Mouse (Mus musculus) liver, embryonic 15.5 days (tissue): ENCODE results near the gene Gm45799. TPM values are rescaled to one million over a fixed set of nuclear protein-coding genes. Genes with fewer than 3 reads are reported as not detected.

Experiments used
- ATAC-seq: fragments of 200-750 bp; cut with Nextera tagmentation; 2 replicates; pipeline ENCODE4 v1.8.0; 2017; ENCODE audit warnings: moderate number of reproducible peaks, mild to moderate bottlenecking, moderate library complexity; ENCODE audit not compliant: insufficient read depth
- H3K27ac ChIP-seq: fragments of 300-500 bp; sonication (generic); replicated peaks from 2 replicates; pipeline ENCODE4 v1.5.1; 2015; ENCODE audit warnings: mild to moderate bottlenecking, inconsistent platforms
- H3K27me3 ChIP-seq: fragments of 300-500 bp; sonication (generic); 2 replicates; pipeline ENCODE4 v1.6.1; 2015; ENCODE audit warnings: mild to moderate bottlenecking, inconsistent platforms
- H3K36me3 ChIP-seq: fragments of 300-500 bp; sonication (generic); replicated peaks from 2 replicates; pipeline ENCODE4 v1.6.1; 2015; ENCODE audit warnings: moderate library complexity, mild to moderate bottlenecking, inconsistent platforms
- H3K4me1 ChIP-seq: fragments of 300-500 bp; sonication (generic); replicated peaks from 2 replicates; pipeline ENCODE4 v1.6.1; 2015; ENCODE audit warnings: inconsistent platforms
- H3K4me2 ChIP-seq: fragments of 300-500 bp; sonication (generic); 2 replicates; pipeline ENCODE4 v1.6.1; 2015; ENCODE audit warnings: moderate library complexity, mild to moderate bottlenecking, inconsistent platforms
- H3K4me3 ChIP-seq: fragments of 300-500 bp; sonication (generic); replicated peaks from 2 replicates; pipeline ENCODE4 v1.5.1; 2015; ENCODE audit warnings: mild to moderate bottlenecking, inconsistent platforms
- H3K9ac ChIP-seq: fragments of 300-500 bp; sonication (generic); 2 replicates; pipeline ENCODE4 v1.6.1; 2015; ENCODE audit warnings: moderate library complexity, mild to moderate bottlenecking, inconsistent platforms
- H3K9me3 ChIP-seq: fragments of 300-500 bp; sonication (generic); replicated peaks from 2 replicates; pipeline ENCODE4 v1.6.1; 2016; ENCODE audit warnings: inconsistent platforms
- WGBS: fragments of 180-500 bp; shearing (Covaris S2); methylation state at CpG from one replicate; pipeline ENCODE4 v1.1.7; 2015; ENCODE audit warnings: mixed read lengths; ENCODE audit not compliant: insufficient replicate concordance; 5-methylcytosine and 5-hydroxymethylcytosine counted together
- polyA plus RNA-seq: library from polyadenylated mRNA; unstranded; fragments of >200 nt; fragmentation: Nextera tagmentation; extraction: Ambion mirVana; gene quantifications from 2 replicates; pipeline ENCODE4 v1.2.1, GENCODE M21; 2015

Gm45799 gene
- polyA plus RNA-seq, 1 experiment from 2014 or later, result 14.4 TPM

- peaks cover 20% of the 10 kb centered on the region for H3K36me3 ChIP-seq
- H3K27me3 ChIP-seq, result no peaks in the 10 kb centered on the region
- 46% methylated on average over 3 of the region's 3 CpGs for WGBS
- no peak for ATAC-seq
- peaks cover 30% of the 10 kb centered on the region for H3K4me1 ChIP-seq
- no peaks in the 10 kb centered on the region for H3K9me3 ChIP-seq
- peak overlapping the region; percentile 96 for H3K4me2 ChIP-seq
- no peak overlapping the region for H3K9ac ChIP-seq
- H3K4me3 ChIP-seq, result no peak overlapping the region
- H3K27ac ChIP-seq, result 0 out of 2 replicates have a peak overlapping the region, but pooled peaks have one; percentile 80
These were observed 1.6 kb downstream of the Gm45799 start for GRCm38 (mm10) chr7:105641936-105642335.

DNA sequence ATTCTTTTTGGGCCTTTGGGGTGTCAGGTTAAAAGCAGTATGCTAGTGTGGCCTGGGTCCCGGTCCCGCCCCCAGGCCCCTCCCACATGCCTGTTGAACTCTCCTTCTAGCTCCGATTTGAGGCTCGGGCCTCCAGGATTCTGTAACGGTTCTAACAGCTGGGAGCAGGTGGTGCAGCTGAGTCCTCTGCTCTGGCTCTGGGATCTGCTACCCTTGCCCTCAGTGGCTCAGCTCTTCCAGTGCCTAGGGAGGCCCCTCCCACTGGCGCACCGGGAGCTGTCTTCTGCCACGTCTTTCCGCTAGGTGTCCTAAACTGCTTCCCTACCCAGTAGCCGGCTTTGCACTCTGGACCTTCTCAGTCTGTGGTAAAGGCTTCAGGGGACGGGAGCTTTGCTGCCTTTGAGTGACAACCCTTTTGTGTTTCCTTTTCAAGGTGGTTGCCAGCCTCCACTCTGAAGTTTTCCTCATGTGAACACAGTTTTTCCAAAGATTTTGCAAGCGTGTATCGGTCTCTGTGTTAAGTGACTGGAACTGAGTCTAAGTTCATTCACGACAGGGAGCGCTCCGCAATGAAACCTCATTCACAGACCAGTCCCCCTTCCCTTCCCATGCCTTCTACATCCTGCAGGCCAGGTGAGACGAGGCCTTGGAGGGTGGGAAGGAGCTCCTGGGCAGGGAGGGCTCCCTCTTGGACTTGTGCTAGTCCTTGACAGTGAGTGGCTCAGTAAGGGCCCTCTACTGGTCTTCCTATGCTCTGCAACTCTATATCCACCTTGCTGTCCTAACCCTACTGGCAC, 10.5 kb downstream of the Gm45799 start, which contains the start of gene Dnhd1:
Gene Dnhd1, plus strand, starts transcription at position 189 of the 797 bp plus-strand sequence.
- H3K9me3 ChIP-seq, result no peaks in the 10 kb centered on the region
- peak within 1 kb of the TSS; percentile 41 for H3K9ac ChIP-seq
- ATAC-seq, result peak; percentile 92
- H3K27ac ChIP-seq, result peak within 1 kb of the TSS; percentile 45; the same call in 1 of the 2 replicates
- peak within 1 kb of the TSS; percentile 48 for H3K4me3 ChIP-seq
- 3% methylated on average over 17 of the region's 17 CpGs for WGBS
- H3K4me1 ChIP-seq, result peaks cover 15% of the 10 kb centered on the region
- H3K4me2 ChIP-seq, result peak within 1 kb of the TSS; percentile 72
- H3K27me3 ChIP-seq, result no peaks in the 10 kb centered on the region
- H3K36me3 ChIP-seq, result 0 out of 2 replicates have a peak, but pooled peaks cover 8% of the 10 kb centered on the region

- no peak for ATAC-seq
- WGBS, result 29% methylated on average over 13 of the region's 13 CpGs
- H3K4me3 ChIP-seq, result no peak overlapping the region
- no peak overlapping the region for H3K4me2 ChIP-seq
- H3K27ac ChIP-seq, result no peak overlapping the region
- no peak overlapping the region for H3K9ac ChIP-seq
- no peaks in the 10 kb centered on the region for H3K4me1 ChIP-seq
- H3K36me3 ChIP-seq, result no peaks in the 10 kb centered on the region
- no peaks in the 10 kb centered on the region for H3K9me3 ChIP-seq
- H3K27me3 ChIP-seq, result no peaks in the 10 kb centered on the region
These were observed 45.3 kb downstream of the Gm45799 start for GRCm38 (mm10) chr7:105685541-105686197.

- Histone ChIP-seq H3K4me1 (no peaks in the 10 kb centered on the region), H3K27me3 (no peaks in the 10 kb centered on the region), H3K36me3 (no peaks in the 10 kb centered on the region), H3K4me3 (no peak overlapping the region), H3K4me2 (no peak overlapping the region), H3K9me3 (no peaks in the 10 kb centered on the region), H3K27ac (no peak overlapping the region), H3K9ac (no peak overlapping the region)
- no peak for ATAC-seq
- WGBS, result 23% methylated on average over 1 of the region's 1 CpGs
These were observed 50.5 kb downstream of the Gm45799 start for GRCm38 (mm10) chr7:105690875-105691274.

DNA sequence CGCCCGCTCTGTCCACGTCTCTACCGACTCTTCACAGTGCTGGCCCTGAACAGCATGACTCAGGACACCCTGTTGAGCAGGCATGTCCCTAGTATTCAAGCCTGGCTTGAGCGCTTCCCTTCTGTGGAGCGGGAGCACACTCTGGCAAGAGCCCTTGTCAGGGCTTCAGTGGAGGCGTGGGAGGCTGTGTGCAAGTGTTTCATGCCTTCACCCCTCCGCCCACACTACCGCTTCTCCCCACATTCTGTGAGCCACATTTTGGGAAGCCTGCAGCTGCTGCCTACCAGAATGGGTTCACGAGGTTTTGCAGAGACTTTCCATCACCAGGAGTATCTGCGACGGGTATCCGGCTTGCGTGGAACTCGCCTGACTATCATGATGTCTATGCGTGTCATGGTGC, 62.8 kb downstream of the Gm45799 start:
- WGBS, result 75% methylated on average over 16 of the region's 16 CpGs
- Histone ChIP-seq H3K9me3 (no peaks in the 10 kb centered on the region), H3K36me3 (no peaks in the 10 kb centered on the region)

GRCm38 (mm10) chr7:105703816-105704215, 63.5 kb downstream of the Gm45799 start:
- H3K4me3 ChIP-seq, result no peak overlapping the region
- no peak for ATAC-seq
- 0 out of 2 replicates have a peak, but pooled peaks cover 4% of the 10 kb centered on the region for H3K4me1 ChIP-seq
- H3K9ac ChIP-seq, result no peak overlapping the region
- no peak overlapping the region for H3K4me2 ChIP-seq
- H3K9me3 ChIP-seq, result no peaks in the 10 kb centered on the region
- no peak overlapping the region for H3K27ac ChIP-seq
- H3K36me3 ChIP-seq, result no peaks in the 10 kb centered on the region
- H3K27me3 ChIP-seq, result no peaks in the 10 kb centered on the region
- WGBS, result 64% methylated on average over 4 of the region's 4 CpGs

More for the DNA sequence above, 62.8 kb downstream of the Gm45799 start:
- Histone ChIP-seq H3K4me3 (no peak overlapping the region), H3K27ac (no peak overlapping the region), H3K9ac (no peak overlapping the region), H3K27me3 (no peaks in the 10 kb centered on the region), H3K4me2 (no peak overlapping the region), H3K4me1 (no peaks in the 10 kb centered on the region)
- ATAC-seq, result no peak

GRCm38 (mm10) chr7:105708733-105709132, 68.4 kb downstream of the Gm45799 start:
- ATAC-seq, result peak; percentile 83
- Histone ChIP-seq H3K4me2 (no peak overlapping the region), H3K4me1 (0 out of 2 replicates have a peak, but pooled peaks cover 9% of the 10 kb centered on the region), H3K27ac (no peak overlapping the region), H3K27me3 (no peaks in the 10 kb centered on the region), H3K4me3 (no peak overlapping the region), H3K9ac (no peak overlapping the region), H3K36me3 (no peaks in the 10 kb centered on the region), H3K9me3 (no peaks in the 10 kb centered on the region)
- 55% methylated on average over 5 of the region's 5 CpGs for WGBS

DNA sequence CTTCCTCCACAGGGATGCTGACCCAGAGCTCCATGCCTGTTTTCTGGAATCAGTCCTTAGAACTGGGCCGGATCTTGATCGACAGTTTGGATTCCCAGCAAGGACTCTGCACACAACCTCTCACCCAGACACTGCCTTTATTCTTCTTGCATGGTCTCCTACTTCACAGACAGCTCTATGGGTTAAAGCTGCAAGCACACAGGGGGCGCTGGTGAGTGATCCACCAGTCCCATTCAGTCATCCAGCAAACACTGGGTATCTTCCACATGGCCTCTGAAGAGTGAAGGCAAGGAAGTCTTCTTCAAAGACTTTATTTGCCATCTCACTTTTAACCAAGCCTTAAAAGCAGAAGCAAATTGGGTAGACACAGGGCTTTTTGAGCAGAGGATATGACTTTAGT, 75.0 kb downstream of the Gm45799 start:
- Histone ChIP-seq H3K4me1 (no peaks in the 10 kb centered on the region), H3K4me3 (no peak overlapping the region), H3K27me3 (no peaks in the 10 kb centered on the region), H3K4me2 (no peak overlapping the region), H3K9me3 (no peaks in the 10 kb centered on the region), H3K27ac (no peak overlapping the region), H3K36me3 (no peaks in the 10 kb centered on the region), H3K9ac (no peak overlapping the region)
- WGBS, result 41% methylated on average over 3 of the region's 3 CpGs
- no peak for ATAC-seq

DNA sequence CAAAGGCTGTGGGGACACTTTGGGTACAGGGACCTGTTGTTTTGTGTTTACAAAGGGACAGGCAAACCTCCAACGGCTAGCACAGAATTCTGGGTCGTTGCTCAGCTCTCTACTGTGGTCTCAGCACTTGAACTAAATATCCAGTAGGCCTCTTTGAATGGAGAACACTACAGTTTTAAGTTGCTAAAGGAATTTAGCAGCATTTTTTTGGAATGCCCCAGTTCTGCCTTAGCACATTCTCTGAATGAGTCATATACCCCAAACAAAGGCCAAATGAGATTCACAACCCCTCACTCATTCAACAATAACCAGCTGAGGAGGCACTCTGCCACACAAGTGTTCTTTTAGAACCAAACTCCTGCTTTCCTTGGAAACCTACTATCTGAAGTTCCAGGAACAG, 81.6 kb downstream of the Gm45799 start:
- Histone ChIP-seq H3K4me2 (no peak overlapping the region), H3K27ac (no peak overlapping the region), H3K9ac (no peak overlapping the region), H3K9me3 (no peaks in the 10 kb centered on the region), H3K36me3 (no peaks in the 10 kb centered on the region), H3K27me3 (no peaks in the 10 kb centered on the region), H3K4me1 (no peaks in the 10 kb centered on the region), H3K4me3 (no peak overlapping the region)
- WGBS, result 60% methylated on average over 2 of the region's 2 CpGs
- no peak for ATAC-seq

DNA sequence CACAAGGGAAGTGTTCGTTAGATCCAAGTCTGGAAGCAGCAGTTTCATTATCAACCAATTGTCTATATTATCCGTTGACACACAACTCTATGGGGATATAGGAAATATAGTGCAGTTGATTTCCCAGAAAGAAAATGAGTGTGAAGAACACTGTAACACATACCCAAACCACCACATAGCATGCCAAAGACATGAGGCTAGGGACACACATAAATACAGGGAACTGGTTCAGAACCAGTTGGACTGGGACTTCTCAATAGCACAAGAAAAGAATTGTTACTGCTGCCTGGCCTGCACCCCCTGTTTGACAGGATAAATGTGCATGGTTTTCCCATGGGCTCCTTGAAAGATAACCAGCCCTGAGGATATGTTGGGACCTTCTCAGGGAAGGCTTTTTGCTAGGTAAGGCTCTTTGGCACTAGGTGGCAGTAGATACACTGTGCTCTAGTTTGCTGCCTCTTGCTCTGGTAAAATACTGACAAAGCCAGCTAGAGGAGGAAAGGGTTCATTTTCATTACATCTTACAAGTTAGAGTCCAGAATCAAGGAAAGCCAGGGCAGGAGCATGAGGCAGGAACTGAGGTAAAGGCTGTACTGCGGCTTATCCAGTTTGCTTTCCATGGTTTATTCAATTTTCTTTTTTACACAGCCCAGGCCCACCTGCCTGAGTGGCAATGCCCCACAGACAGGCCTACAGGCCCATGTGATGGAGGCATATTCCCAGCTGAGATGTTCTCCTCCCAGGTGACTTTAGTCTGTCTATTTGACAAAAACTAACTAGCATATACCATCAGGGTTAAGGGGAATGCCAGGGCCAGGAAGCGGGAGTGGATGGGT, 86.0 kb downstream of the Gm45799 start:
- Histone ChIP-seq H3K4me3 (no peak overlapping the region), H3K9ac (no peak overlapping the region), H3K27me3 (no peaks in the 10 kb centered on the region), H3K4me2 (no peak overlapping the region), H3K36me3 (peaks cover 20% of the 10 kb centered on the region), H3K4me1 (no peaks in the 10 kb centered on the region), H3K27ac (no peak overlapping the region), H3K9me3 (no peaks in the 10 kb centered on the region)
- peak; percentile 54; the same call in 1 of the 2 replicates for ATAC-seq
- 71% methylated on average over 4 of the region's 4 CpGs for WGBS

- ATAC-seq, result no peak
- WGBS, result 55% methylated on average over 4 of the region's 4 CpGs
- Histone ChIP-seq H3K27me3 (no peaks in the 10 kb centered on the region), H3K9ac (no peak overlapping the region), H3K27ac (no peak overlapping the region), H3K9me3 (no peaks in the 10 kb centered on the region), H3K4me3 (no peak overlapping the region), H3K4me2 (no peak overlapping the region), H3K36me3 (peaks cover 26% of the 10 kb centered on the region), H3K4me1 (no peaks in the 10 kb centered on the region)
These were observed 86.6 kb downstream of the Gm45799 start for GRCm38 (mm10) chr7:105726980-105727325.
